Mouse (Mus musculus) hematopoietic stem cell, adult 5-6 weeks (primary cell): ENCODE results near the gene Tmem147. TPM values are rescaled to one million over a fixed set of nuclear protein-coding genes. Genes with fewer than 3 reads are reported as not detected.
"Not testable (repeated sequence)": the region's sequence is repeated elsewhere in the genome, so short reads cannot be mapped to it uniquely, and the experiment has no call there.

Experiments used
- ATAC-seq, 2 experiments: fragments of 125-278 bp in 1 of 2; replicated peaks in 1 of 2; 2 replicates each; pipeline ENCODE4 v1.8.0; 2016 to 2017; ENCODE audit warnings: inconsistent platforms in 2 of 2, mild to moderate bottlenecking in 2 of 2, moderate number of reproducible peaks in 2 of 2, low read depth in 1 of 2, moderate TSS enrichment in 1 of 2; ENCODE audit not compliant: low FRiP score in 2 of 2, poor library complexity in 2 of 2, severe bottlenecking in 2 of 2, insufficient read depth in 1 of 2, low TSS enrichment in 1 of 2
- total RNA-seq: library from RNA; stranded (forward); fragments of 172-1452, 232-1000 nt; gene quantifications from 2 replicates; pipeline ENCODE4 v1.2.3, GENCODE M21; 2017

The Tmem147 gene
- total RNA-seq = 34.0 and 38.9 TPM in 2 replicates

- peak; percentile 94 for ATAC-seq
Measured at GRCm38 (mm10) chr7:30729396-30730063, at the start of gene Tmem147. Tmem147 (minus strand) TSS chr7:30729540.

GRCm38 (mm10) chr7:30777911-30778310 lies 48.6 kb upstream of the Tmem147 start:
- no peak for ATAC-seq

GRCm38 (mm10) chr7:30777081-30777579 lies 47.8 kb upstream of the Tmem147 start:
- ATAC-seq = peak in 1 of 2 experiments; percentile 19; a peak in 1 of 4 replicates

DNA sequence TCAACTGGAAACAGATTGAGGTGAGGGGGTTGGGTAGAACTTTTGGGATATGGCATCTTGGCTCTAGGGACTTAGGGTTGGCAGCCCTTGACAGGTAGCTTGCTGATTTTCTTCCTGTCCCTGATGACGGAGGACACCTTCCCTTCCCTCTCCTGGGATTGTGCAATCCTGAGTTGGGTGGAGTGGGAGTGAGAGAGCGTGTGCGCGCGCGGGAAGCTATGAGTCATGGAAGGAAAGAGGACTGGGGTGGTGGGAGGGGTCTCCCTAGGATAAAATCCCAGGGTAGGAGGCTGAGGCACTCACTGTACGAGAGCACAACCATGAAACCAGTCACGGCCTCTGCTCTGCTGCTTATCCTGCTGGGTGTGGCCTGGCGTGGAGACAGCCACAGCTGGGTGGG lies 46.8 kb upstream of the Tmem147 start:
- no peak for ATAC-seq

DNA sequence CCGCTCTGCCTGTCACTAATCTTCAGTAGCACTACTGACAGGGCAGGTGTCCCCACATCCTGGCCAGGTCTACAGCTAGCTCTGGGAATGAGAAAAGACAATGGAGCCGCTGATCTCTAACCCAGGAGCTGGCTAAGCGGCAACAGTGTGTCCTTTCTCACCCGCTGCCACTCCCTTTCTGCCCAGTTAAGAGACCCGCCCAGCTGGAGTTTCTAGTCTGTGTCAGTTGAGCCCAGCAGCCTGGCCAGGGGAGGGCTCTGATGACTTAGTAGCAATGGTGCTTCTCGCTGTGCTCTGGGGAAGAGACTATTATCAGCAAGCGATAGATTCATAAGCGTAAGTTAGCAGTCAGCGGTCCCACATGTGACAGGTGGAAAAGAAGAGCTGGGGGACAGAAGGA lies 39.9 kb upstream of the Tmem147 start:
- ATAC-seq = no peak

DNA sequence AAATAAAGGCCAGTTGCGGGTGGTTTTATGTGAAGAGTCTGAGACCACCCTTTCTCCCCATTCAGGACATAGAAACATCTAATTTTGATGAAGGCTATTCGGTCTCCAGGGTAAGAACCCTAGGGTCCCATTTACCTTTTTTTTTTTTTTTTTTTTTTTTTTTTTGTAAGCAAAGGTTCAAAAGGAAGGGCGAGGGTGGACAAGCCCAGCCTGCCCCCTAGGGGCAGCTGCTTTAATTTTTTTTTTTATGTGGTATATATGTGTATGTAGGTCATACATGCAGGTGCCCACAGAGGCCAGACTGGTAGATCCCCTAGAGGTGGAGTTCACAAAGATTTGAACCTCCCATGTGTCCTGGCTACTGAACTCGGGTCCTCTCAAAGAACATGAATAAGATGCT lies 37.1 kb upstream of the Tmem147 start:
- ATAC-seq = no peak

- no peak for ATAC-seq
Measured at GRCm38 (mm10) chr7:30765173-30765572, 35.8 kb upstream of the Tmem147 start.

- ATAC-seq = no peak
Measured at GRCm38 (mm10) chr7:30763456-30763855, 34.1 kb upstream of the Tmem147 start, which contains the start of gene Dmkn. Dmkn (plus strand) TSS chr7:30763756.

GRCm38 (mm10) chr7:30761769-30762352 lies 32.5 kb upstream of the Tmem147 start:
- ATAC-seq = peak; percentile 46 to 61

GRCm38 (mm10) chr7:30758853-30759252 lies 29.5 kb upstream of the Tmem147 start:
- no peak for ATAC-seq

DNA sequence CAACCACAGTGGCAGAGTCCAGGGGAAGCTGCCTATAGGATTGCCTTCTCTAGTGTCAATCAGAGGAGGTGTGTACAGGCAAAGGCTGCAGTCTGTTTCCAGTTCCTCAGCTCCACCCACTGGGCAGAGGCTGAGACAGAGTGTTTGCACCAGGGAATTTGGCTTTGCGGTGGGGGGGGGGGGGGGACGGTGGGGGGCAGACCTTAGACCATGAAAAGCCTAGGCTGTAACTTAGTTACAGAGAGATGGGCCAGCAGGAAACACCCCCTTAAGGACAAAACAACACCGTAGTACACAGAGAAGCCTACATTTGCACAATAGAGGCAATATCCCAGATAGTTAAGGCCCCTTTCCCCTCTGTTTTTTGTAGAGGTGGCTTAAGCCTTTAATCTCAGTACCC lies 27.7 kb upstream of the Tmem147 start:
- ATAC-seq = no peak

DNA sequence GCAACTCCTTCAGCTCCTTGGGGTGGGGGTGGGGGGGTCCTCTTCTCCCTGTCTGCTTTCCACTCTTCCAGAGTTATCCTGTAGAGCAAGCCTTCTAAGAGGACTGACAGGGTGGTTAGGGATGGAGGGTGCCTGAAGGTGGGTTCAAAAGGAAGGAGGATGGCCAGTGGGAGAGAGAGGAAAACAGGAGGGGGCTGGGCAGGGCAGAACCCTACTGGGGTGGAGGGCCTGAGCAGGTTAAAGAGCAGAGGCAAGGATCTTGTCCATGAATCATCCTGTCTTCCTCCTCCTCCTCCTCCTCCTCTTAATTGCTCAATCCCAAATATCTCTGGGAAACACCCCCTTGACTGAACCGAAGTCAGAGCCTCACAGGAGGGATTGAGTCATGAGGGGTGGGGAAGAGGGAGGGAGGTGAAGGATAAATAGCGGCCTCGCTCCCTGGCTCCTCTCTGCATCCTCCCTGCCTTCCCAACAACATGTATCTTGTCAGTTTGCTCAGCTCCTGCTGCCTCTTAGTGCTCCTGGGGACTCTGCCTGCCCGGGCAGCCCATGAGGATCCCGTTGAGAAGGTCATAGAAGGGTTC lies 21.8 kb upstream of the Tmem147 start, which contains the start of gene Sbsn:
Gene Sbsn (plus strand): TSS at position 386 of the 584 bp plus-strand sequence.
- no peak for ATAC-seq

DNA sequence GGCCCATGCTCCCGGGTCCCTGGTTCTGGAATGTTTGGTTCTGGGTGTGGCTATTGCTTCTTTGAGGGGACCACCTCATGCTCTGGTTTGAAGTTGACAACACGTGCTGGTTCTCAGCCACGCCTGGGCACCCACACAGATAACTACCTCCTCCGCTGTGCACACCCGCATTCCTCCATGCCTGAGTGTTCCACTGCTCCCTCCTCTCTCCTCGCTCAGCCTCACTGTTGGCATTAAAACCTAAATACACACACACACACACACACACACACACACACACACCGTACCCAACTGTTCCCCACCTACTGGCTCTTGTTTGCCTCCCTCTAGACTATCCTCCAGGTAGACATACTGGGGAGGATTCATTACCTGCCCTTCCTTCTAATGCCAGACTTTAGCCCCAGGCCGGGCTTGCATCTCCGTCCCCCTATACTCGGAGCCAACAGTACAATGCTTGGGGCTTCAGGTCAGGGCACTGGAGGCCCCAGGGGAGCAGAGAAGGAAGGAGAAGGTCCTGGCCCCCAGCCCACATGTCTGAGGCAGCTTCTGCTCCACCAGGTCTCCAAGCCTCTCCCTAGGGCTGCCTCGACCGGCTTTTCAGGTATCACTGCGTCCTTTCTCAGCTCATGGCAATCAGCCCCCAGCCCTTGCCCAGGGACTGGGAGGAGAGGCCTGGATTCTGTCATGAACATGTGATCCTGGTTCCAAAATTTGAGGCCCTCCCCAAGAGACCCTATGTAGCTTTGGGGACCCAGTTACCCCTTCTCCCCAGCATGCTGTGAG lies 20.7 kb upstream of the Tmem147 start:
- ATAC-seq = no peak

- no peak for ATAC-seq
Measured at GRCm38 (mm10) chr7:30747525-30748204, 18.3 kb upstream of the Tmem147 start.

GRCm38 (mm10) chr7:30744022-30744598 lies 14.8 kb upstream of the Tmem147 start:
- no peak for ATAC-seq

- not testable (repeated sequence) for ATAC-seq
Measured at GRCm38 (mm10) chr7:30743617-30744016, 14.3 kb upstream of the Tmem147 start, which contains the start of gene Gapdhs. Gapdhs (minus strand) TSS chr7:30743681.

DNA sequence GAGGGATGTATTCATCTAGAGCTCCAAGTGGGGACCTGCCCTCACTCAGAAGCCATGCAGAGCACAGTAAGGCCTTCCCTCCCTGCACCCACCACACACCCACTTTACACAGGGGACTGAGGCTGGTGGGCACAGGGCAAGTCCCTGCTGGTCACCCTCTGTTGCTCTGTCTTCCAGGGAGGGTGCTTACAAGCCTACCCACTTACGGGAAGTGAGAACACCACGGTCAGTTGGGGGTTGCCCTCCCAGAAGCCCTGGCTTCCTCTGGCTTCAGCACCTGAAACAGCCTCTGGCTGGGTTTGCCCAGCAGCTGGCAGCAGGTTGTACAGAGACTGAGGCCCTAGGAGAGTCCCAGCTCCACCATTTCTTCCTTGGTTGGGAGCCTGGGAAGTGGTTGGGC lies 13.2 kb upstream of the Tmem147 start:
- ATAC-seq = not testable (repeated sequence)
